Mouse (Mus musculus) liver, postnatal 0 days (tissue): ENCODE measurements around the gene Gm8212. TPM values are rescaled to one million over a fixed set of nuclear protein-coding genes. Genes with fewer than 3 reads are reported as not detected.
"Not testable (repeated sequence)": the region's sequence is repeated elsewhere in the genome, so short reads cannot be mapped to it uniquely, and the experiment has no call there.

Experiments
- ATAC-seq: fragments of 200-750 bp; cut with Nextera tagmentation; 2 replicates; pipeline ENCODE4 v1.8.0; 2017; ENCODE audit warnings: mild to moderate bottlenecking, moderate library complexity
- DNase-seq: peaks from one replicate; pipeline ENCODE4 v3.0.0-alpha.2; 2016
- H3K27ac ChIP-seq: fragments of 300-500 bp; sonication (generic); 2 replicates; pipeline ENCODE4 v1.5.1; 2014; ENCODE audit warnings: antibody characterized with exemption, moderate library complexity, mild to moderate bottlenecking, low read depth
- H3K27me3 ChIP-seq: fragments of 300-500 bp; sonication (generic); 2 replicates; pipeline ENCODE4 v1.6.1; 2014; ENCODE audit warnings: low read length, control low read depth, mixed read lengths; ENCODE audit not compliant: insufficient read depth
- H3K36me3 ChIP-seq: fragments of 300-500 bp; sonication (generic); replicated peaks from 2 replicates; pipeline ENCODE4 v1.6.1; 2014; ENCODE audit warnings: mild to moderate bottlenecking, control low read depth, low read length, moderate library complexity, mixed read lengths; ENCODE audit not compliant: insufficient read depth
- H3K4me1 ChIP-seq: fragments of 300-500 bp; sonication (generic); 2 replicates; pipeline ENCODE4 v1.6.1; 2014; ENCODE audit warnings: antibody characterized with exemption, mild to moderate bottlenecking, control low read depth; ENCODE audit not compliant: insufficient read depth
- H3K4me2 ChIP-seq: fragments of 300-500 bp; sonication (generic); 2 replicates; pipeline ENCODE4 v1.6.1; 2014; ENCODE audit warnings: low read depth, mild to moderate bottlenecking, low read length, moderate library complexity, mixed read lengths
- H3K4me3 ChIP-seq: fragments of 300-500 bp; sonication (generic); 2 replicates; pipeline ENCODE4 v1.5.1; 2014; ENCODE audit warnings: low read depth, low read length
- H3K9ac ChIP-seq: fragments of 300-500 bp; sonication (generic); replicated peaks from 2 replicates; pipeline ENCODE4 v1.6.1; 2014; ENCODE audit warnings: mild to moderate bottlenecking, moderate library complexity
- H3K9me3 ChIP-seq: fragments of 300-500 bp; sonication (generic); 2 replicates; pipeline ENCODE4 v1.6.1; 2016; ENCODE audit warnings: mild to moderate bottlenecking, control low read depth, low read length, mixed read lengths
- CTCF ChIP-seq: sonication (generic); IDR thresholded peaks from 2 replicates; pipeline ENCODE4 v1.5.1; 2016; ENCODE audit warnings: antibody characterized with exemption, low read depth
- EP300 ChIP-seq: IDR thresholded peaks from 2 replicates; pipeline ENCODE4 v1.6.1; 2016; ENCODE audit warnings: antibody characterized with exemption, low read depth, mild to moderate bottlenecking
- WGBS: fragments of 180-500 bp; shearing (Covaris S2); extraction: QIAGEN DNeasy Blood & Tissue Kit; methylation state at CpG from one replicate; pipeline ENCODE4 v1.1.7; 2014; ENCODE audit not compliant: insufficient replicate concordance; 5-methylcytosine and 5-hydroxymethylcytosine counted together
- polyA plus RNA-seq: library from polyadenylated mRNA; unstranded; fragments of >200 nt; fragmentation: Nextera tagmentation; extraction: Ambion mirVana; gene quantifications from 2 replicates; pipeline ENCODE4 v1.2.1, GENCODE M21; 2015

Gm8212 gene
- polyA plus RNA-seq = not detected in 2 replicates

DNA sequence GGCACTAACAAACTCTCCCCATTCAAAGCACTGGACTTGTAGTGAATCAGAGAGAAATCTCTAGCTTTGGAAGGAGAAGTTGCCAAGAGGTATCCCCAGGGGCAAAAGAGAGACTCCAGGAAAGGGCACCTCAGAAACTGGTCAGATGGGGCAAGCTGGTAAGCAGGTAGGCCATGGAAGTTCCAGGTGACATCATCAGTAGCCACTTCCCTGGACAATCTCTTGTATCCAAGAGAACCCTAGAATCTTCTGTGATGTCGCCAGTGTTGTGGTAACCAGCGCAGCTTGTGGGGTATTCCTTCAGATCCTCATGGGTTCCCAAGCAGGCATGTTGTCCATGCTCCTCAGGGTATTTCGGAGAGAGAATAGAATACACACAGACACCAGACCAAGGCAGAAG is at the start of gene Gm8212:
Gene Gm8212 (plus strand): TSS at position 301 of the 400 bp plus-strand sequence.
- DNase-seq = not testable (repeated sequence)
- 80% methylated on average over 1 of the region's 3 CpGs for WGBS

DNA sequence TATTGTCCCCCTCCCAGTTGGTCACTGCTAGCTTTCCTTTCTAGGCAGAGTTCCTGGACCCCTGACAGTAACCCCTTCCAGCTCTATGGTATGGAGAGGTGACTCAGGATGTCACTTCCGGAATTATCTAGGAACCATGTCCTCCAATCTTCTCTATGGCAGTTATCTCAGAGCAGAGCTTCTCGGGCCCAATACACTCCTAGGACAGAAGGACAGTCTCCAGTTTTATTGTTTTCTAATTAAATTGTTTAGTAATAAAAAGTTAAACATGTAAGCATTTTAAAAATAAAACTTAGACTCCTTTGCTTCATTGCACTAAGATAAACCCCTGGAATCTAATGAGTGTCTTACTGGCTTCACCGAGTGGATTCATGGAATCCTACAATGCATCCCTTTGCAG is 15.7 kb downstream of the Gm8212 start, which contains the start of gene 4930503E14Rik:
Gene 4930503E14Rik (minus strand): TSS at position 101 of the 400 bp plus-strand sequence.
- DNase-seq, H3K9ac ChIP-seq, ATAC-seq, H3K9me3 ChIP-seq, H3K4me2 ChIP-seq, H3K4me3 ChIP-seq, H3K27me3 ChIP-seq, H3K27ac ChIP-seq, H3K4me1 ChIP-seq, H3K36me3 ChIP-seq: not testable (repeated sequence)
- WGBS = 69% methylated on average over 3 of the region's 3 CpGs

More for the DNA sequence above, at the start of gene Gm8212:
- not testable (repeated sequence) for H3K36me3 ChIP-seq, H3K4me2 ChIP-seq, H3K9ac ChIP-seq, H3K4me3 ChIP-seq, H3K4me1 ChIP-seq, ATAC-seq, H3K27me3 ChIP-seq, H3K9me3 ChIP-seq, H3K27ac ChIP-seq

DNA sequence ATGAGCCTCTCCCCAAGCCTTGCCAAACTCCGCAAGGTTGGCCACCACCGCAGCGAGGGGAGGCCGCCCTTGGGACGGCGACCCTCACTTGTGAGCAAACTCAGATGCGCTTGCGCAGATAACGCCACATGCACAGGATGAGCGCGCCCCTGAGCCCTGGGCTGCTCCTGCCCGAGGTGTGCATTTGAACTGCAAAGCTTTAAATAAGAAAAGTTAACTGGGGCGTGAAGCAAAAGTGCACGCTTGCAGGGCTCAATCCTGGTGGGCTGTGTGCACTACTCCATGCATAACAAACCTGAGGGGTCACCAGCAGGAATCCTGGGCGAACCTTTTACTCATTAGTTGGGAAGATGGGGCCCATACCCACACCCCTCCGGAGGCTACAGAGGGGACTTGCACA is 50.6 kb downstream of the Gm8212 start:
- Histone ChIP-seq H3K4me2 (no peak overlapping the region), H3K27ac (no peak overlapping the region), H3K9me3 (no peaks in the 10 kb centered on the region; the same call in 1 of the 2 replicates), H3K36me3 (no peaks in the 10 kb centered on the region), H3K27me3 (no peaks in the 10 kb centered on the region), H3K4me3 (no peak overlapping the region), H3K4me1 (no peaks in the 10 kb centered on the region), H3K9ac (no peak overlapping the region)
- TF ChIP-seq EP300 (no peak), CTCF (no peak)
- DNase-seq (no peak), ATAC-seq (no peak)
- WGBS = 83% methylated on average over 16 of the region's 16 CpGs

Other genes with a start within 250 kb of the Gm8212 start
- gene Ang5, start 240.6 kb upstream of the Gm8212 start, polyA plus RNA-seq = not detected in 2 replicates
- not detected in 2 replicates for gene Ang6, start 195.4 kb upstream of the Gm8212 start, polyA plus RNA-seq
- gene Ear2, start 95.0 kb upstream of the Gm8212 start, polyA plus RNA-seq = 34.9 TPM in 2 replicates
- gene Gm3327, start 73.8 kb upstream of the Gm8212 start, polyA plus RNA-seq = not detected in 2 replicates
- not detected in 2 replicates for gene 4930503E14Rik, start 15.6 kb downstream of the Gm8212 start, polyA plus RNA-seq
- gene Gm8220, start 87.9 kb downstream of the Gm8212 start, polyA plus RNA-seq = not detected in 2 replicates
- not detected in 2 replicates for gene Gm5930, start 140.9 kb downstream of the Gm8212 start, polyA plus RNA-seq
- not detected in 2 replicates for gene Gm8229, start 167.7 kb downstream of the Gm8212 start, polyA plus RNA-seq
- gene Gm3371, start 213.0 kb downstream of the Gm8212 start, polyA plus RNA-seq = not detected in 2 replicates
- gene Gm8232, start 236.0 kb downstream of the Gm8212 start, polyA plus RNA-seq = not detected in 2 replicates